In genomic region chr8:56292318-56292717, GRCm38 (mm10) we compare ENCODE assay signal across 26 mouse cellular contexts. TPM values are rescaled to one million over a fixed set of nuclear protein-coding genes. Genes with fewer than 3 reads are reported as not detected.
DNase-seq lines count a peak whose midpoint lies in the region; ATAC-seq and TF ChIP-seq lines count a peak whose summit lies in the region.
"Had no signal": no experiment of that assay in that cellular context is flagged by ENCODE, and none has a peak within 500 bp of the region (broad histone marks: within the 10 kb centered on the region; RNA-seq: fewer than 3 reads in every experiment).

No protein-coding gene starts in this region.

- intact Hi-C loops in heart, adult 2 months (cut with DNase I): no loop called here

- no peaks in the 10 kb centered on the region for H3K79me2 ChIP-seq in heart, adult 2 months (replicated peaks; ENCODE audit: control insufficient read depth, insufficient read depth, low read length)

- no peak for TF ChIP-seq CTCF in heart, adult 2 months (IDR thresholded peaks at IDR 0.05)
- TF ChIP-seq CTCF in bone marrow macrophage, adult 2 months (IDR thresholded peaks at IDR 0.05; ENCODE audit: low read depth, low read length): no peak

- no peak for TF ChIP-seq EP300 in heart, adult 2 months (IDR thresholded peaks at IDR 0.05; ENCODE audit: insufficient read depth, low read depth, low read length)

- ATAC-seq in granulocyte monocyte progenitor cell, adult 5-6 weeks (replicated peaks; ENCODE audit: poor library complexity, severe bottlenecking): peak; percentile 71
- peak; percentile 87 for ATAC-seq in monocyte, adult 5-6 weeks (replicated peaks; ENCODE audit: insufficient number of reproducible peaks, low FRiP score, low TSS enrichment, poor library complexity, severe bottlenecking)
- no peak for ATAC-seq in CD4-positive, CD25-positive, alpha-beta regulatory T cell, adult 4 months
- ATAC-seq: activated CD4-positive, CD25-positive, alpha-beta regulatory T cell, adult 4 months; forebrain, embryonic 13.5 days; forebrain, embryonic 16.5 days; intestine, postnatal 0 days had no signal

- 89% methylated on average over 7 of the region's 7 CpGs for WGBS in heart, adult 2 months

- no peak overlapping the region for H3K4me3 ChIP-seq in heart, adult 2 months
- no peak overlapping the region for H3K4me3 ChIP-seq in bone marrow macrophage, adult 2 months (ENCODE audit: insufficient read depth, low read length)
- H3K4me3 ChIP-seq: forebrain, embryonic 10.5 days; forebrain, embryonic 13.5 days; heart, embryonic 10.5 days; heart, embryonic 13.5 days; hindbrain, embryonic 15.5 days had no signal

- no peak overlapping the region for H3K9ac ChIP-seq in heart, adult 2 months (ENCODE audit: low read depth, low read length)
- H3K9ac ChIP-seq: forebrain, embryonic 13.5 days; heart, embryonic 13.5 days; hindbrain, embryonic 15.5 days had no signal

- no peaks in the 10 kb centered on the region; the same call in 1 of the 2 replicates for H3K27me3 ChIP-seq in heart, adult 2 months (ENCODE audit: control insufficient read depth, insufficient read depth, low read length)
- H3K27me3 ChIP-seq: hindbrain, embryonic 15.5 days had no signal

- no peak for TF ChIP-seq POLR2A in heart, adult 2 months (IDR thresholded peaks at IDR 0.05; ENCODE audit: insufficient read depth, low read depth, low read length)
- no peak for TF ChIP-seq POLR2A in bone marrow macrophage, adult 2 months (IDR thresholded peaks at IDR 0.05; ENCODE audit: borderline replicate concordance, low read depth, low read length)

- no peaks in the 10 kb centered on the region for H3K36me3 ChIP-seq in heart, adult 2 months (ENCODE audit: control insufficient read depth, insufficient read depth, low read length)
- H3K36me3 ChIP-seq: forebrain, embryonic 10.5 days; heart, embryonic 10.5 days; heart, embryonic 13.5 days; hindbrain, embryonic 15.5 days had no signal

- no peak overlapping the region for H3K27ac ChIP-seq in heart, adult 2 months
- peak overlapping the region; percentile 75 for H3K27ac ChIP-seq in bone marrow macrophage, adult 2 months (ENCODE audit: insufficient read depth, low read depth, low read length)
- H3K27ac ChIP-seq: forebrain, embryonic 13.5 days; heart, embryonic 10.5 days; heart, embryonic 13.5 days; hindbrain, embryonic 15.5 days had no signal

- H3K4me1 ChIP-seq in heart, adult 2 months (ENCODE audit: control insufficient read depth, insufficient read depth, low read length): peaks cover 4% of the 10 kb centered on the region
- peaks cover 24% of the 10 kb centered on the region for H3K4me1 ChIP-seq in bone marrow macrophage, adult 2 months (ENCODE audit: control insufficient read depth, insufficient read depth, low read length)
- H3K4me1 ChIP-seq: heart, embryonic 10.5 days had no signal

- peak; percentile 83 for DNase-seq in heart, adult 11 months
- DNase-seq in heart, adult 2 months: no peak
- no peak for DNase-seq in spleen, adult 18-20 months
- DNase-seq: adrenal gland, postnatal 14 days; B cell, adult 2 months; cerebellum, adult 11 months; cerebellum, adult 2 months; cerebellum, adult 9-11 months; cerebellum, postnatal 36 days; gastrocnemius, postnatal 10 days; gastrocnemius, postnatal 36 days; heart, postnatal 14 days; heart, postnatal 4 days had no signal

RNA-seq across cellular contexts. Expression of gene Hpgd, which starts 2.1 kb away (rescaled TPM):
- 1 to 10 TPM; 6.5 to 6.9 TPM for total RNA-seq in heart, adult 2 months (2021)
- polyA plus RNA-seq in heart, adult 2 months (2012; rRNA removed): 5.2 and 7.3 TPM in 2 replicates
- 457 and 471 TPM in 2 replicates for polyA plus RNA-seq in bone marrow macrophage, adult 2 months (2012; ENCODE audit: insufficient read depth, insufficient read length, missing spikeins)
- total RNA-seq in granulocyte monocyte progenitor cell, adult 5-6 weeks (2014; fragmentation: Nextera tagmentation): 1.2 TPM in 1 of 2 replicates, not detected in the other
- 0.62 and 1.3 TPM in 2 replicates for total RNA-seq in granulocyte monocyte progenitor cell, adult 5-6 weeks (2017)
- total RNA-seq in monocyte, adult 5-6 weeks (2017): 242 to 457 TPM (median 369 TPM) in 3 replicates
- under 1 TPM in 1 of 2 experiments, not detected in 1; 0.26 TPM for polyA plus RNA-seq in CD4-positive, CD25-positive, alpha-beta regulatory T cell, adult 4 months (2017; shearing (Covaris generic))
- total RNA-seq: MEL had no signal

Comparison
In these comparisons a context has a peak if more than half of its experiments do, and no peak if none do; other contexts are left out.
1. RNA of gene Hpgd, which starts 2.1 kb away (total RNA-seq): 242 to 457 TPM in monocyte, adult 5-6 weeks; 6.5 to 6.9 TPM in heart, adult 2 months and 0.62 to 1.3 TPM in granulocyte monocyte progenitor cell, adult 5-6 weeks; every median in the first group is over 10 times any median in the second.